Mouse (Mus musculus): ENCODE data around the gene Orm1.

Gene Orm1

DNA sequence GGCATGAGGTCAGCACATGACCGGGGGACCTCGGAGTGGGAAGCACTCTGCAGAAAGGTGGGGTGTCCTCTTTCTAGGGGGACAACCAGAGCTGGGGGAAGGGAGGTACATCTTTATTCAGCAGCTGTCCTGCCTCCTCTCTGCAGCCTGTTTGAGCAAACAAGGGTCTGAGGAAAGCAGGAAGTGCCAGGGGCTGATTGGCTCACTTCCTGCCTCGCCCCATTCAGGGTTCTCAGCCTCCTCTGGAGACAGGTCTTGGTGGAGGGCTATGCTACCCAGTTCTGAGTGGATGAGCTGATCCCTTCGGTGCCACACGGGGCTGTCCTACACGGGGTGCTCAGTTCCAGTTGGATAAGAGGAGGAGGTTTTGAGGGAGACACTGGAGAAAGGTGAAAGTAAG lies 47.0 kb downstream of the Orm1 start:
- in situ Hi-C loops (cut with MboI; ENCODE audit: low sequenced_read_pairs): no loop called here

Data from CH12F3 (cell line).